Mouse (Mus musculus) spleen, postnatal 0 days (tissue): ENCODE data around the gene Mapk8ip2. TPM values are rescaled to one million over a fixed set of nuclear protein-coding genes. Genes with fewer than 3 reads are reported as not detected.

ENCODE experiments used
- polyA plus RNA-seq: library from polyadenylated mRNA; unstranded; fragments of >200 nt; fragmentation: Nextera tagmentation; extraction: Ambion mirVana; gene quantifications from 2 replicates; pipeline ENCODE4 v1.2.1, GENCODE M21; 2015

The Mapk8ip2 gene
- polyA plus RNA-seq = 0.06 TPM in 1 of 2 replicates, not detected in the other

GRCm38 (mm10) chr15:89453865-89454478 lies at the start of gene Mapk8ip2:
TSS of gene Mapk8ip2 (plus strand) at chr15:89453913.

GRCm38 (mm10) chr15:89410118-89410517 lies 43.6 kb upstream of the Mapk8ip2 start, which contains the start of gene Syce3:
TSS of gene Syce3 (minus strand) at chr15:89410503.

GRCm38 (mm10) chr15:89425711-89426121 lies 28.0 kb upstream of the Mapk8ip2 start, which contains the start of gene Cpt1b:
TSS of gene Cpt1b (minus strand) at chr15:89425863.

GRCm38 (mm10) chr15:89429352-89430221 lies 24.1 kb upstream of the Mapk8ip2 start, which contains the start of the genes C730034F03Rik, Gm44502 and Chkb:
TSS of gene C730034F03Rik (plus strand) at chr15:89429589.
TSS of gene Gm44502 (minus strand) at chr15:89429696.
TSS of gene Chkb (minus strand) at chr15:89429908.

GRCm38 (mm10) chr15:89477091-89477491 lies 23.4 kb downstream of the Mapk8ip2 start, which contains the start of gene Arsa:
TSS of gene Arsa (minus strand) at chr15:89477425.

GRCm38 (mm10) chr15:89498961-89499688 lies 45.4 kb downstream of the Mapk8ip2 start, which contains the start of gene Shank3:
TSS of gene Shank3 (plus strand) at chr15:89499623.

Other genes starting within 250 kb of the Mapk8ip2 start
- gene Ppp6r2, start 242.4 kb upstream of the Mapk8ip2 start, polyA plus RNA-seq = 46.2 and 46.5 TPM in 2 replicates
- 36.5 and 38.4 TPM in 2 replicates for gene Sbf1, start 138.6 kb upstream of the Mapk8ip2 start, polyA plus RNA-seq
- 0.16 TPM in 1 of 2 replicates, not detected in the other for gene Adm2, start 131.2 kb upstream of the Mapk8ip2 start, polyA plus RNA-seq
- not detected in 2 replicates for gene Miox, start 119.5 kb upstream of the Mapk8ip2 start, polyA plus RNA-seq
- 28.5 and 29.5 TPM in 2 replicates for gene Lmf2, start 98.3 kb upstream of the Mapk8ip2 start, polyA plus RNA-seq
- gene Ncaph2, start 98.2 kb upstream of the Mapk8ip2 start, polyA plus RNA-seq = 134 and 143 TPM in 2 replicates
- 4.5 and 4.6 TPM in 2 replicates for gene Sco2, start 80.1 kb upstream of the Mapk8ip2 start, polyA plus RNA-seq
- 0.82 and 1.4 TPM in 2 replicates for gene Tymp, start 76.9 kb upstream of the Mapk8ip2 start, polyA plus RNA-seq
- gene Odf3b, start 74.6 kb upstream of the Mapk8ip2 start, polyA plus RNA-seq = 4.3 and 4.7 TPM in 2 replicates
- gene Klhdc7b, start 69.0 kb upstream of the Mapk8ip2 start, polyA plus RNA-seq = 0.04 TPM in 1 of 2 replicates, not detected in the other
- gene Syce3, start 43.4 kb upstream of the Mapk8ip2 start, polyA plus RNA-seq = not detected in 2 replicates
- gene Cpt1b, start 28.1 kb upstream of the Mapk8ip2 start, polyA plus RNA-seq = 0.46 and 0.59 TPM in 2 replicates
- gene C730034F03Rik, start 24.3 kb upstream of the Mapk8ip2 start, polyA plus RNA-seq = 3.5 and 3.7 TPM in 2 replicates
- not detected in 2 replicates for gene Gm44502, start 24.2 kb upstream of the Mapk8ip2 start, polyA plus RNA-seq
- 42.4 and 51.5 TPM in 2 replicates for gene Chkb, start 24.0 kb upstream of the Mapk8ip2 start, polyA plus RNA-seq
- 7.9 and 10.0 TPM in 2 replicates for gene Arsa, start 23.5 kb downstream of the Mapk8ip2 start, polyA plus RNA-seq
- 1.9 and 2.1 TPM in 2 replicates for gene Shank3, start 45.7 kb downstream of the Mapk8ip2 start, polyA plus RNA-seq
- gene Acr, start 114.4 kb downstream of the Mapk8ip2 start, polyA plus RNA-seq = 0.07 and 0.23 TPM in 2 replicates
- 8.0 and 9.7 TPM in 2 replicates for gene Rabl2, start 138.0 kb downstream of the Mapk8ip2 start, polyA plus RNA-seq